Mouse (Mus musculus): Measurements from ENCODE around the gene Cryga. TPM values are rescaled to one million over a fixed set of nuclear protein-coding genes. Genes with fewer than 3 reads are reported as not detected.

Cryga gene
- polyA plus RNA-seq (2012; rRNA removed) (not detected in 2 replicates), polyA plus RNA-seq (2014; fragmentation: Nextera tagmentation; extraction: Ambion mirVana) (not detected in 2 replicates)

GRCm38 (mm10) chr1:65103273-65103672 lies at the start of gene Cryga:
TSS of gene Cryga (minus strand) at chr1:65103373.
- no peak within 1 kb of the TSS for H3K9ac ChIP-seq (ENCODE audit: low read depth, low read length, severe bottlenecking)
- H3K27ac ChIP-seq (replicated peaks; ENCODE audit: low read depth, low read length) = no peak within 1 kb of the TSS
- DNase-seq (ENCODE audit: low spot score) = no peak
- WGBS = 96% methylated on average over 11 of the region's 11 CpGs
- no peaks in the 10 kb centered on the region for H3K36me3 ChIP-seq (ENCODE audit: control insufficient read depth, insufficient read depth, low read length)
- H3K4me2 ChIP-seq (replicated peaks; ENCODE audit: low read depth, low read length, severe bottlenecking) = no peak within 1 kb of the TSS
- no peaks in the 10 kb centered on the region for H3K9me3 ChIP-seq (ENCODE audit: control insufficient read depth, low read length)
- no peak for ATAC-seq (ENCODE audit: low FRiP score, low read depth)
- H3K27me3 ChIP-seq (ENCODE audit: control insufficient read depth, insufficient read depth, low read length) = no peaks in the 10 kb centered on the region
- H3K4me1 ChIP-seq (ENCODE audit: control insufficient read depth, insufficient read depth, low read length) = no peaks in the 10 kb centered on the region
- no peak within 1 kb of the TSS for H3K4me3 ChIP-seq (replicated peaks; ENCODE audit: low read length)
- no peak for TF ChIP-seq POLR2A (IDR thresholded peaks at IDR 0.05; ENCODE audit: borderline replicate concordance, extremely low read depth, insufficient read depth, insufficient read length)

DNA sequence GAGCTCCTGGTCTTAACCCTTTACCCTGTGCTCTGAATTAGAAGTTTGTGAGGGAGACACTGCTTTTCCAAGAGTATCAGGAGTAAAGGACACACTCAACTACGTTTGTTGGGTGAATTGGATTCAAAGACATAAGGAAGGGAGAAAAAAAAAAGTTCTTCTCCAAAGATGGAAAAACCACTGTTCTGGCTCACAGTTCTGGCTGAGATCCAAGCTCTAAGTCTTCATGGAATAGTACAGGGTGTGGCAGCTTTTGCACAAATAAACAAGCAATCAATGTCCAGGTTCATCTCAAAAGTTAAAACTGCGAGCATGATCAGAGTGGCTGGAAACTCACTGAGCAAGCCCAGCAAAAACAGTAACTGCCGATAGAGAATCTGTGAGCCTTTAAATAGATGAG lies 44.8 kb upstream of the Cryga start:
- no peak for TF ChIP-seq POLR2A (IDR thresholded peaks at IDR 0.05; ENCODE audit: borderline replicate concordance, extremely low read depth, insufficient read depth, insufficient read length)
- no peaks in the 10 kb centered on the region for H3K9me3 ChIP-seq (ENCODE audit: control insufficient read depth, low read length)
- H3K9ac ChIP-seq (ENCODE audit: low read depth, low read length, severe bottlenecking) = no peak overlapping the region
- no peaks in the 10 kb centered on the region for H3K27me3 ChIP-seq (ENCODE audit: control insufficient read depth, insufficient read depth, low read length)
- H3K4me2 ChIP-seq (replicated peaks; ENCODE audit: low read depth, low read length, severe bottlenecking) = no peak overlapping the region
- H3K4me1 ChIP-seq (ENCODE audit: control insufficient read depth, insufficient read depth, low read length) = no peaks in the 10 kb centered on the region
- H3K27ac ChIP-seq (replicated peaks; ENCODE audit: low read depth, low read length) = no peak overlapping the region
- no peak for ATAC-seq (ENCODE audit: low FRiP score, low read depth)
- DNase-seq (ENCODE audit: low spot score) = no peak
- no peaks in the 10 kb centered on the region for H3K36me3 ChIP-seq (ENCODE audit: control insufficient read depth, insufficient read depth, low read length)
- H3K4me3 ChIP-seq (replicated peaks; ENCODE audit: low read length) = no peak overlapping the region
- 81% methylated on average over 3 of the region's 3 CpGs for WGBS

DNA sequence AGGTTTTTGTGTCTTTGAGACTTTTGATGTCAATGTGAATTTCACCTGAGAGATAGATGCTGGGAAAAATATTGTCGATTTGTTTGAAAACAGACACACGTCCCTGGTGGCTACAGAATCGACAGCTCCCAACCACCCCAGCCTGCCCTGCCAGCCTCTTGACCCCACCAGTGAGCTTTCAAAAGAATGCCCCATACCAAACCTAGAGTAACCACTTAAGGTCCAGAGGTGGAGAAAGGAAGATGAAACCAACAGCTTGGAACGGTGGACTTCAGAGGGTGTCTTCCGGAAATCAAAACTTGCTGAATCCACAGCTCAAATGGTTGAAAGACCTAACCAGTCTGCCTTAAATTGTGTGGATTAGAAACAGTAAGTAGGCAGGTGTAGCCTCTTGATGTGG lies 44.2 kb upstream of the Cryga start:
- WGBS = 91% methylated on average over 5 of the region's 5 CpGs
- no peak overlapping the region for H3K4me3 ChIP-seq (replicated peaks; ENCODE audit: low read length)
- no peak for TF ChIP-seq POLR2A (IDR thresholded peaks at IDR 0.05; ENCODE audit: borderline replicate concordance, extremely low read depth, insufficient read depth, insufficient read length)
- H3K27me3 ChIP-seq (ENCODE audit: control insufficient read depth, insufficient read depth, low read length) = no peaks in the 10 kb centered on the region
- H3K9ac ChIP-seq (ENCODE audit: low read depth, low read length, severe bottlenecking) = no peak overlapping the region
- H3K27ac ChIP-seq (replicated peaks; ENCODE audit: low read depth, low read length) = no peak overlapping the region
- H3K4me1 ChIP-seq (ENCODE audit: control insufficient read depth, insufficient read depth, low read length) = no peaks in the 10 kb centered on the region
- no peaks in the 10 kb centered on the region for H3K36me3 ChIP-seq (ENCODE audit: control insufficient read depth, insufficient read depth, low read length)
- no peak for DNase-seq (ENCODE audit: low spot score)
- no peak for ATAC-seq (ENCODE audit: low FRiP score, low read depth)
- H3K9me3 ChIP-seq (ENCODE audit: control insufficient read depth, low read length) = no peaks in the 10 kb centered on the region
- H3K4me2 ChIP-seq (replicated peaks; ENCODE audit: low read depth, low read length, severe bottlenecking) = no peak overlapping the region

DNA sequence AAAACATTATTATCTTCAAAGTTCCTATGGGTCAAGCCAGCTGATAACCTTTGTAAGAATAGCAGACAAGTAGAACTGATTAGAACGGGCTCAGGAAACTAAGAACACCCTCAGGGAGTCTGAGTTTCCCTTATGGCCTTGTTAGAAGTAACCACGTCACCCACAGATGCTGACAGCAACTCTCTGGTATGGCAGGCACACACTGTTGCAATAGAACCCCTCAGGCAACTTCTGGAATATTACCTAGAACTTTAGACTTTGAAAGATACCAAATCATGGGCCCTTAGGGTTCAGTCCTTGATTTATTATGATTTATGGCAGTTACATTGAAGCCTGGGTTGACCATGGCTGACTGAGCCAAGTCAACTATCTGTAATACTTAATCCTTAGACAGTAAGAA lies 43.4 kb upstream of the Cryga start:
- no peak overlapping the region for H3K27ac ChIP-seq (replicated peaks; ENCODE audit: low read depth, low read length)
- DNase-seq (ENCODE audit: low spot score) (no peak), ATAC-seq (ENCODE audit: low FRiP score, low read depth) (no peak)
- WGBS = 45% methylated on average over 2 of the region's 2 CpGs
- no peaks in the 10 kb centered on the region for H3K27me3 ChIP-seq (ENCODE audit: control insufficient read depth, insufficient read depth, low read length)
- H3K9ac ChIP-seq (ENCODE audit: low read depth, low read length, severe bottlenecking) = no peak overlapping the region
- H3K4me3 ChIP-seq (replicated peaks; ENCODE audit: low read length) = no peak overlapping the region
- no peak for TF ChIP-seq POLR2A (IDR thresholded peaks at IDR 0.05; ENCODE audit: borderline replicate concordance, extremely low read depth, insufficient read depth, insufficient read length)
- no peaks in the 10 kb centered on the region for H3K9me3 ChIP-seq (ENCODE audit: control insufficient read depth, low read length)
- no peaks in the 10 kb centered on the region for H3K36me3 ChIP-seq (ENCODE audit: control insufficient read depth, insufficient read depth, low read length)
- no peaks in the 10 kb centered on the region for H3K4me1 ChIP-seq (ENCODE audit: control insufficient read depth, insufficient read depth, low read length)
- no peak overlapping the region for H3K4me2 ChIP-seq (replicated peaks; ENCODE audit: low read depth, low read length, severe bottlenecking)

GRCm38 (mm10) chr1:65144783-65145182 lies 41.6 kb upstream of the Cryga start:
- Histone ChIP-seq H3K4me1 (ENCODE audit: control insufficient read depth, insufficient read depth, low read length) (no peaks in the 10 kb centered on the region), H3K36me3 (ENCODE audit: control insufficient read depth, insufficient read depth, low read length) (no peaks in the 10 kb centered on the region), H3K9ac (ENCODE audit: low read depth, low read length, severe bottlenecking) (no peak overlapping the region), H3K27ac (replicated peaks; ENCODE audit: low read depth, low read length) (no peak overlapping the region), H3K9me3 (ENCODE audit: control insufficient read depth, low read length) (no peaks in the 10 kb centered on the region), H3K4me3 (replicated peaks; ENCODE audit: low read length) (no peak overlapping the region), H3K4me2 (replicated peaks; ENCODE audit: low read depth, low read length, severe bottlenecking) (no peak overlapping the region), H3K27me3 (ENCODE audit: control insufficient read depth, insufficient read depth, low read length) (no peaks in the 10 kb centered on the region)
- ATAC-seq (ENCODE audit: low FRiP score, low read depth) (no peak), DNase-seq (ENCODE audit: low spot score) (no peak)
- TF ChIP-seq POLR2A (IDR thresholded peaks at IDR 0.05; ENCODE audit: borderline replicate concordance, extremely low read depth, insufficient read depth, insufficient read length) = no peak
- 74% methylated on average over 2 of the region's 2 CpGs for WGBS

GRCm38 (mm10) chr1:65137560-65137959 lies 34.4 kb upstream of the Cryga start:
- Histone ChIP-seq H3K9ac (ENCODE audit: low read depth, low read length, severe bottlenecking) (no peak overlapping the region), H3K4me3 (replicated peaks; ENCODE audit: low read length) (no peak overlapping the region), H3K9me3 (ENCODE audit: control insufficient read depth, low read length) (no peaks in the 10 kb centered on the region), H3K4me2 (replicated peaks; ENCODE audit: low read depth, low read length, severe bottlenecking) (no peak overlapping the region), H3K27me3 (ENCODE audit: control insufficient read depth, insufficient read depth, low read length) (no peaks in the 10 kb centered on the region), H3K27ac (replicated peaks; ENCODE audit: low read depth, low read length) (no peak overlapping the region), H3K4me1 (ENCODE audit: control insufficient read depth, insufficient read depth, low read length) (no peaks in the 10 kb centered on the region), H3K36me3 (ENCODE audit: control insufficient read depth, insufficient read depth, low read length) (no peaks in the 10 kb centered on the region)
- ATAC-seq (ENCODE audit: low FRiP score, low read depth) (no peak), DNase-seq (ENCODE audit: low spot score) (no peak)
- WGBS = 76% methylated on average over 6 of the region's 6 CpGs
- no peak for TF ChIP-seq POLR2A (IDR thresholded peaks at IDR 0.05; ENCODE audit: borderline replicate concordance, extremely low read depth, insufficient read depth, insufficient read length)
